Mouse (Mus musculus) limb, embryonic 15.5 days (tissue): ENCODE results near the gene Sycn. TPM values are rescaled to one million over a fixed set of nuclear protein-coding genes. Genes with fewer than 3 reads are reported as not detected.
"Not testable (repeated sequence)": the region's sequence is repeated elsewhere in the genome, so short reads cannot be mapped to it uniquely, and the experiment has no call there.

Experiments
- ATAC-seq: fragments of 200-750 bp; cut with Nextera tagmentation; 2 replicates; pipeline ENCODE4 v1.8.0; 2017; ENCODE audit warnings: low read depth, moderate TSS enrichment; ENCODE audit not compliant: insufficient number of reproducible peaks, low FRiP score, low TSS enrichment
- H3K27ac ChIP-seq: fragments of 300-500 bp; sonication (generic); 2 replicates; pipeline ENCODE4 v1.5.1; 2015; ENCODE audit warnings: moderate library complexity, mild to moderate bottlenecking, inconsistent platforms
- H3K27me3 ChIP-seq: fragments of 300-500 bp; sonication (generic); 2 replicates; pipeline ENCODE4 v1.6.1; 2015; ENCODE audit warnings: inconsistent platforms
- H3K36me3 ChIP-seq: fragments of 300-500 bp; sonication (generic); 2 replicates; pipeline ENCODE4 v1.6.1; 2015; ENCODE audit warnings: inconsistent platforms
- H3K4me1 ChIP-seq: fragments of 300-500 bp; sonication (generic); 2 replicates; pipeline ENCODE4 v1.6.1; 2015; ENCODE audit warnings: inconsistent platforms
- H3K4me2 ChIP-seq: fragments of 300-500 bp; sonication (generic); 2 replicates; pipeline ENCODE4 v1.6.1; 2015; ENCODE audit warnings: mild to moderate bottlenecking, inconsistent platforms
- H3K4me3 ChIP-seq: fragments of 300-500 bp; sonication (generic); 2 replicates; pipeline ENCODE4 v1.5.1; 2015; ENCODE audit warnings: mild to moderate bottlenecking, inconsistent platforms
- H3K9ac ChIP-seq: fragments of 300-500 bp; sonication (generic); 2 replicates; pipeline ENCODE4 v1.6.1; 2015; ENCODE audit warnings: inconsistent platforms
- H3K9me3 ChIP-seq: fragments of 300-500 bp; sonication (generic); 2 replicates; pipeline ENCODE4 v1.6.1; 2016; ENCODE audit warnings: inconsistent platforms
- WGBS: fragments of 180-500 bp; shearing (Covaris S2); methylation state at CpG from one replicate; pipeline ENCODE4 v1.1.7; 2015; 5-methylcytosine and 5-hydroxymethylcytosine counted together
- polyA plus RNA-seq: library from polyadenylated mRNA; unstranded; fragments of >200 nt; fragmentation: Nextera tagmentation; extraction: Ambion mirVana; gene quantifications from 2 replicates; pipeline ENCODE4 v1.2.1, GENCODE M21; 2015

Sycn gene
- not detected in 2 replicates for polyA plus RNA-seq

GRCm38 (mm10) chr7:28540526-28540925 is at the start of gene Sycn:
TSS of gene Sycn (plus strand) at chr7:28540885.
- no peak within 1 kb of the TSS for H3K9ac ChIP-seq
- H3K27me3 ChIP-seq = peaks cover 18% of the 10 kb centered on the region
- no peak within 1 kb of the TSS for H3K4me2 ChIP-seq
- no peaks in the 10 kb centered on the region for H3K9me3 ChIP-seq
- peaks cover 7% of the 10 kb centered on the region; the same call in 1 of the 2 replicates for H3K4me1 ChIP-seq
- H3K27ac ChIP-seq = no peak within 1 kb of the TSS
- no peak for ATAC-seq
- 63% methylated on average over 4 of the region's 4 CpGs for WGBS
- no peaks in the 10 kb centered on the region for H3K36me3 ChIP-seq
- H3K4me3 ChIP-seq = no peak within 1 kb of the TSS

GRCm38 (mm10) chr7:28490903-28491302 is 49.8 kb upstream of the Sycn start:
- Histone ChIP-seq H3K27ac (no peak overlapping the region), H3K27me3 (no peaks in the 10 kb centered on the region), H3K4me2 (no peak overlapping the region), H3K4me3 (no peak overlapping the region), H3K36me3 (no peaks in the 10 kb centered on the region), H3K9ac (no peak overlapping the region), H3K4me1 (peaks cover 17% of the 10 kb centered on the region), H3K9me3 (no peaks in the 10 kb centered on the region)
- 32% methylated on average over 14 of the region's 14 CpGs for WGBS
- no peak for ATAC-seq

GRCm38 (mm10) chr7:28492310-28492709 is 48.4 kb upstream of the Sycn start:
- H3K4me3 ChIP-seq = no peak overlapping the region
- no peaks in the 10 kb centered on the region for H3K9me3 ChIP-seq
- no peak overlapping the region for H3K27ac ChIP-seq
- no peaks in the 10 kb centered on the region for H3K27me3 ChIP-seq
- no peaks in the 10 kb centered on the region for H3K36me3 ChIP-seq
- ATAC-seq = no peak
- no peak overlapping the region for H3K4me2 ChIP-seq
- H3K4me1 ChIP-seq = peaks cover 16% of the 10 kb centered on the region
- 81% methylated on average over 8 of the region's 8 CpGs for WGBS
- H3K9ac ChIP-seq = no peak overlapping the region

GRCm38 (mm10) chr7:28495426-28495825 is 45.3 kb upstream of the Sycn start:
- Histone ChIP-seq H3K27me3 (no peaks in the 10 kb centered on the region), H3K9ac (no peak overlapping the region), H3K36me3 (no peaks in the 10 kb centered on the region), H3K4me1 (peaks cover 5% of the 10 kb centered on the region; the same call in 1 of the 2 replicates), H3K4me3 (no peak overlapping the region), H3K4me2 (no peak overlapping the region), H3K27ac (no peak overlapping the region), H3K9me3 (no peaks in the 10 kb centered on the region)
- 73% methylated on average over 11 of the region's 11 CpGs for WGBS
- ATAC-seq = no peak

GRCm38 (mm10) chr7:28505585-28505984 is 35.1 kb upstream of the Sycn start:
- Histone ChIP-seq H3K27ac (no peak overlapping the region), H3K4me3 (no peak overlapping the region), H3K4me1 (no peaks in the 10 kb centered on the region), H3K27me3 (no peaks in the 10 kb centered on the region), H3K4me2 (no peak overlapping the region), H3K9me3 (no peaks in the 10 kb centered on the region), H3K36me3 (no peaks in the 10 kb centered on the region), H3K9ac (no peak overlapping the region)
- WGBS = 3% methylated on average over 5 of the region's 5 CpGs
- ATAC-seq = no peak

GRCm38 (mm10) chr7:28509121-28509520 is 31.6 kb upstream of the Sycn start:
- H3K27ac ChIP-seq, ATAC-seq, H3K4me3 ChIP-seq, H3K9ac ChIP-seq, H3K4me2 ChIP-seq, H3K9me3 ChIP-seq, H3K4me1 ChIP-seq, H3K27me3 ChIP-seq, H3K36me3 ChIP-seq: not testable (repeated sequence)
- 62% methylated on average over 2 of the region's 2 CpGs for whole genome bisulfite sequencing

DNA sequence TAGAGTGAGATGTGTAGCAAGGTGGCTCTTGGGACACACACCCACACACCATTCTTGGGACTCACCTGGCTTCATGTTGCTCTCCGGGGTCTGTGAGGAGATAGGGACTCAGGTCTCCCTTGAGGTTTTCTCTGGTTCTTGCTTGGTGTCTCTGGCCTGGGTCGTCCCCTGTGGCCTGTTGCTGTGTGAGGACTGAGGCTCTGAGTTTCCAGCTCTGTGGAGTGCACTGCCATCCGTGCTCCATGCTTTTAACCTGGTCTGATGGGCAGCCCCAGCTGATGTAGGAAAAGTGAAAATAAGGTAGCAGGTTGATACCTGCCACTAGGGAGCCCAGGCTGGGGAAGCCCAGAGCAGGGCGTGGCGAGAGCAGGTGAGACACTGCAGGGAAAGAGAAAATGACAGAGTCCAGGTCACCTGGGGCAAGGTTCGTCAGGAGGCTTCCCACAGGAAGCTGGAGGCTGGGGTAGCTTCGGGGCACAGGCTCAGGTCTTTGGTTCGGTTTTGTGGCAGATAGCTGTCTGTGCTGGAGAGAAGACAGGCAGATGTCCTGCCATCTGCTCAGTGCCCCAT is 30.2 kb upstream of the Sycn start, which contains the start of gene Ifnl2:
Gene Ifnl2, minus strand, starts transcription at position 51 of the 570 bp plus-strand sequence.
- not testable (repeated sequence) for ATAC-seq, H3K4me2 ChIP-seq, H3K9ac ChIP-seq, H3K4me3 ChIP-seq, H3K9me3 ChIP-seq, H3K27me3 ChIP-seq, H3K36me3 ChIP-seq, H3K27ac ChIP-seq, H3K4me1 ChIP-seq
- 55% methylated on average over 8 of the region's 8 CpGs for WGBS

GRCm38 (mm10) chr7:28511441-28511840 is 29.2 kb upstream of the Sycn start:
- no peak overlapping the region for H3K4me2 ChIP-seq
- WGBS = 75% methylated on average over 8 of the region's 8 CpGs
- H3K27me3 ChIP-seq = no peaks in the 10 kb centered on the region
- H3K27ac ChIP-seq = no peak overlapping the region
- H3K4me3 ChIP-seq = no peak overlapping the region
- ATAC-seq = no peak
- H3K4me1 ChIP-seq = no peaks in the 10 kb centered on the region
- no peak overlapping the region for H3K9ac ChIP-seq
- H3K36me3 ChIP-seq = no peaks in the 10 kb centered on the region
- H3K9me3 ChIP-seq = no peaks in the 10 kb centered on the region

- not testable (repeated sequence) for H3K36me3 ChIP-seq, H3K4me2 ChIP-seq, H3K27ac ChIP-seq, H3K9ac ChIP-seq, H3K27me3 ChIP-seq, H3K4me1 ChIP-seq, H3K9me3 ChIP-seq, ATAC-seq, H3K4me3 ChIP-seq
- 62% methylated on average over 5 of the region's 6 CpGs for WGBS
These were observed 18.1 kb upstream of the Sycn start, which contains the start of gene Ifnl3 for GRCm38 (mm10) chr7:28522536-28522935. TSS of gene Ifnl3 (plus strand) at chr7:28522836.

DNA sequence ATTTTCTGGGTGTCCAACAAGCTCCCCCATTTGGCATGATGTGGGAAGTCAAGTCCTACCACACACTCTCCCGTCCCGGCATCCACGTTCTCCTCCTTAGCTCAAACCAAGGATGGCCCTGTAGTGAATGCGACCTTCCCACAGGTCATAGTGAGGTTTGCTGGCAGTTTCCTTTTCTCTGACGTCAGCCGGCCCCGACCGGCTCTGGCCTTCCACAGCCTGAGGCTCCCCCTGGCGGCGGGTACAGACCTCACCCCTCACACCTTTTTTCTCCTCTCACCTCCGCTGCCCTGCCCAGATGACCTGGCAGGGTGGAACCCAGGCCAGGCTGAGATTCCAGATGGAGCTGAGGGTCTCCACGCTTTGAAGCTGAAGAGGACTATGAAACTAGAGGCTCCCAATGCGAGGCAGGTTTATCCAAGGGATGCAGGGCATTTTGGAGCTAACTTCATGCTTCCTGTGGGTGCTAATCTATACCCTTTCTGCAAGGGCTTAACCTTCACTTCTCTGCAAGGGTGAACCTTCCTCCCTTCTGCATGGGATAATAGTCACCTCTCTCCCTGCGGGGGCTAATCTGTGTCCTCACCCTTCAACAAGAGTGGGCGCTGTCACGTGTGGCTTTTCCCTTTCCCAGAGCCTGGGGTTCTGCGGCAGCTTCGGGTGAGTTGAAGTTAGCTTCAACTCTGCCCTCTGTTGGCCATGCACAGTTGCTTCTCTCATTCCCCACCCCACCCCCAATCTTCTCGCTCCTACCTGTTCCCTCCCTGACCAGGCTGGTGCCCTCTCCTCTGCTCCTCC is 12.6 kb upstream of the Sycn start:
- Histone ChIP-seq H3K4me3 (no peak overlapping the region), H3K27ac (no peak overlapping the region), H3K4me1 (peaks cover 7% of the 10 kb centered on the region; the same call in 1 of the 2 replicates), H3K4me2 (no peak overlapping the region), H3K9me3 (no peaks in the 10 kb centered on the region), H3K27me3 (no peaks in the 10 kb centered on the region), H3K36me3 (no peaks in the 10 kb centered on the region), H3K9ac (no peak overlapping the region)
- 5% methylated on average over 19 of the region's 19 CpGs for WGBS
- no peak for ATAC-seq

- Histone ChIP-seq H3K36me3 (no peaks in the 10 kb centered on the region), H3K27ac (no peak overlapping the region), H3K9me3 (no peaks in the 10 kb centered on the region), H3K9ac (no peak overlapping the region), H3K27me3 (no peaks in the 10 kb centered on the region), H3K4me3 (no peak overlapping the region), H3K4me1 (peaks cover 7% of the 10 kb centered on the region; the same call in 1 of the 2 replicates), H3K4me2 (no peak overlapping the region)
- WGBS = 47% methylated on average over 8 of the region's 8 CpGs
- no peak for ATAC-seq
These were observed 8.7 kb upstream of the Sycn start for GRCm38 (mm10) chr7:28532005-28532404.

DNA sequence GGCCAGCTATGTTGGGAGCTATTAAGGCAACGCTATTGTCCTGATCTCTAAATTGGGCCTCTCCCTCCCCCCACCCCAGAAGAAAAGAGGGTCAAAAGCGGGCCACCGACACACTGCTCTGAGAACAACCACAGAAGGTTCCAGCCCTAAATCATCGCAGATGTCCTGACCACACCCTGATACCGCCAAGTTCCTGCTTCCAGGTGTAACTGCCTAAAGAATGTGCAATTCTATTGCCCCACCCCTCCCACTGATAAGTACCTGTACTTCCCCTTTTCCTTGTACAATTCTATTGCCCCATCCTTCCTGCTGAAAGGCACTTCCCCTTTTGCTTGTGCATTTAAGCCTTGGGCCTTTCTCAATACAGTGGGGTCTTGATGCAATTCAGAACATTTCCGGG is 1.8 kb upstream of the Sycn start:
- H3K36me3 ChIP-seq, H3K4me3 ChIP-seq, ATAC-seq, H3K27me3 ChIP-seq, H3K9ac ChIP-seq, H3K9me3 ChIP-seq, H3K4me2 ChIP-seq, H3K27ac ChIP-seq, H3K4me1 ChIP-seq: not testable (repeated sequence)
- 87% methylated on average over 6 of the region's 6 CpGs for WGBS
